Mouse (Mus musculus): ENCODE results near the gene Acad9.
"Not testable (repeated sequence)": the region's sequence is repeated elsewhere in the genome, so short reads cannot be mapped to it uniquely, and the experiment has no call there.

Acad9 gene

GRCm38 (mm10) chr3:36087591-36087990 lies 21.8 kb downstream of the Acad9 start:
- DNase-seq (ENCODE audit: low read depth, low spot score): no peak

- peak; percentile 5 for DNase-seq (ENCODE audit: low read depth, low spot score)
Observed at GRCm38 (mm10) chr3:36095371-36095770, 29.6 kb downstream of the Acad9 start.

GRCm38 (mm10) chr3:36116076-36116475 lies 50.3 kb downstream of the Acad9 start:
- no peak for DNase-seq (ENCODE audit: low read depth, low spot score)

GRCm38 (mm10) chr3:36119684-36120548 lies 54.1 kb downstream of the Acad9 start:
- no peak for DNase-seq (ENCODE audit: low read depth, low spot score)

- DNase-seq (ENCODE audit: low read depth, low spot score): not testable (repeated sequence)
Observed at GRCm38 (mm10) chr3:36126176-36126575, 60.4 kb downstream of the Acad9 start.

- no peak for DNase-seq (ENCODE audit: low read depth, low spot score)
Observed at GRCm38 (mm10) chr3:36136152-36136551, 70.4 kb downstream of the Acad9 start.

- peak; percentile 34 for DNase-seq (ENCODE audit: low read depth, low spot score)
Observed at GRCm38 (mm10) chr3:36137560-36137959, 71.8 kb downstream of the Acad9 start.

- DNase-seq (ENCODE audit: low read depth, low spot score): no peak
Observed at GRCm38 (mm10) chr3:36138171-36138660, 72.4 kb downstream of the Acad9 start.

- DNase-seq (ENCODE audit: low read depth, low spot score): no peak
Observed at GRCm38 (mm10) chr3:36138996-36139395, 73.2 kb downstream of the Acad9 start.
